Mouse (Mus musculus): ENCODE results near the gene Sobp.

Sobp gene

DNA sequence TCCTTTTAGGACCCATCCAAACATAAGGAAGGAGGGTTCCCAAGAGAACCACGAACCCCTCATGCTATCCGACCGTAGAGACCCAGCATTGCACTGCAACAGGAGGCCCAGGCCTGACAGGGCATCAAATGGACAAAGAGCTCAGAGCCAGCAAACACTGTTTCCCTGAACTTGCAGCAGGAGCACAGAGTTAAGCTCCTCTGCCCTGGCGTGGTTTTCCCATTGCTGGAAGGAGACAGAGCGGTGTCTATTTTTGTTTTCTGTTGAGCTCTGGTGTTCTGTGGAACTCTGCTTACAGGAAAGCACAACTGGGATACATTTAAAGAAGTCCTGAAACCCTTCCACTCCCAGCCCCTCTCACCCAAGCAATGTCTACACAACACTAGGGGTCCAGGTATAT is 15.0 kb downstream of the Sobp start:
- no peak for DNase-seq (ENCODE audit: low spot score in 2 of 2)

GRCm38 (mm10) chr10:43158917-43159316 is 15.4 kb downstream of the Sobp start:
- DNase-seq (ENCODE audit: low spot score in 2 of 2): no peak

DNA sequence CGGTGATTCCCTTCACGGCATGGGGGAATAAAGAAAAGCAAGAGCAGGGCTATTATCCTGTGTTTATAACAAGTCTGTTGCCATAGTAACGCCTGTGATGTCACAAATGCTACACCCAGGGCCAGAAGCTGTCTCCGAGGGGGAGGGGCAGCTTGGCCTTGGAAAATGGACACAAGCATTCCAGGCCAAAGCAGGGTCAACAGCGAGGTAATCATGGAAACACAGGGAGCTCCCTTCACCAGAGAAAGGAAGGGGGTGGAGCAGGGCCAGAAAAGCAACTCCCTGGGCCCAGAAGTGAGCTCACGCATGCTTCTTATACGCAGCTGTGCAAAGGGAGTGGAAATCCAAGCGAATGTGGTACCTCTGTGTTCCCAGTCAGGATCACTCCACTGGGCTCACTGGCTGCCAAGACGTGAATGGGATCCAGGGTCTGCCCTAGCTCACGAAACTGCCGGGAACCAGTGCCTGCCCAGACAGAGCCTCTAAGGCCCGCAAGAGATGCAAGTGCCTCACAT is 19.2 kb downstream of the Sobp start:
- peak; percentile 65 to 72 for DNase-seq (ENCODE audit: low spot score in 2 of 2)

DNA sequence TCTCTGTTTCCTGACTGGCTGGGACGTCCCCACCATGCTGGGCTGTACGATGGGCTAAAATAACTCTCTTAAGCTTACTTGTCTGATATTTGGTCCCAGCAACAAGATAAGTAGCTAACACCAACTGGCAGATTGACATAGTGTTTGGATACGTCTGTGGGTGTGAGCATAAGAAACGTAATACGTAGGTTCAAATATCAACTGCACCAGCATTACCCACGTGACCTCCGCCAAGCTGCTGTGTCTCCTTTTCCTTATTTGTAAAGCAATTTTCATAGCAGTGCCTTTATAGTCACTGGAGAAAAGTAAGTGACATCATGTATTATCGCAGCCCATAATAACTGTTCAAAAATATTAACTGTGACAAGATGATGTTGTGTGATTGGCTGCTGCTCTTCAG is 21.7 kb downstream of the Sobp start:
- no peak for DNase-seq (ENCODE audit: low spot score in 2 of 2)

DNA sequence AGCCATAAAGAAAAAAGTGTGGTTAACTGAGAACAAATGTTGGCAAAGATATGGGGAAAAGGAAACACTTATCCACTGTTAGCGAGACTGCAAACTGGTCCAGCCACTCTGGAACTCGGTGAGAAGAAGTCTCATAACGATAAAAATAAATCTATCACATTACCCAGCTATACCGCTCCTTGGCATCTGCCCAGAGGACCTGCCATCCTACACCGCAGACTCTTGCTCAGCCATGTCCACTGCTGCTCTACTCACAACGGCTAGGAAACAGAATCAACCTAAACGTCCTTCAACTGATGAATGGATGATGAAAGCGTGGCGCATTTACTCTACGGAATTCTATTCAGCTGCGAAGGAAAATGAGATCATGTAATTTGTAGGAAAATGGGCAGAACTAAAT is 25.9 kb downstream of the Sobp start:
- no peak for DNase-seq (ENCODE audit: low spot score in 2 of 2)

- no peak for DNase-seq (ENCODE audit: low spot score in 2 of 2)
Observed at GRCm38 (mm10) chr10:43143173-43143572, 31.2 kb downstream of the Sobp start.

DNA sequence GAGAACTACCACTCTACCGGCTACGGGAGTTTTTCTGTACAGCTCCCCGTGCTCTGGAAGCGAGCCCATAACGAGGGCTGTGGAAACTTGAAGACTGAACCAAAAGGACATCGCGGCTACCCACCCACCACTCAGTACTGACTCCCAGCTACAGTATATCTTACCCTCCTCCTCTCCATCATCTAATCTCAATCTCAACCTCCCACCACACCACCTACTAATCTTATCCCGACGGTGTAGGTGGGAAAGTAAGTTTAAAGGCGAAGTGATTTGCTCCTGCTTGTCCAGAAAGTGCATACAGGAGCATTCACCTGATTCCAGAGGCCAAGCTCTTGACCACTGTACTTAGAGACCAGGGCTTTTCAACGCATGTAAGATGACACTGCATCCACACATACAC is 40.3 kb downstream of the Sobp start:
- DNase-seq (ENCODE audit: low spot score in 2 of 2): no peak

DNA sequence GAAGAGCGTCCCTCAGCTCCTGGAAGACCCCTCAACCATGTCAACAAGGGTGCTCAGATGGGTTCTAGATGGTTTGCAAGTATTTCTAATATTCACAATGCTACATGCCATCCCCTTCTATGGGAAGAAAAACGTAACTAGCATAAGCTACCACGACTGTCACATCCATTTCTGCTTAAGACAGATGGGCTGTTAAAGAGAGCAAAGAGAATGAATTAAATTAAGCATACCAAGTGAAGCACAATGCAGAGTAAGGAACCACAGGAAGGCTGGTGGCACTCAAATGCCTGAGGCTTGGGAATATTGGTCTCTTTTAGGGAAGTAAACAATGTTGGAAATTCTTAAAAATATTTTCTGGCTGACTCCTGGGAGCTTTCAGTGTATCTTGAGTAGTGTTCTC is 45.6 kb downstream of the Sobp start:
- DNase-seq (ENCODE audit: low spot score in 2 of 2): no peak

DNA sequence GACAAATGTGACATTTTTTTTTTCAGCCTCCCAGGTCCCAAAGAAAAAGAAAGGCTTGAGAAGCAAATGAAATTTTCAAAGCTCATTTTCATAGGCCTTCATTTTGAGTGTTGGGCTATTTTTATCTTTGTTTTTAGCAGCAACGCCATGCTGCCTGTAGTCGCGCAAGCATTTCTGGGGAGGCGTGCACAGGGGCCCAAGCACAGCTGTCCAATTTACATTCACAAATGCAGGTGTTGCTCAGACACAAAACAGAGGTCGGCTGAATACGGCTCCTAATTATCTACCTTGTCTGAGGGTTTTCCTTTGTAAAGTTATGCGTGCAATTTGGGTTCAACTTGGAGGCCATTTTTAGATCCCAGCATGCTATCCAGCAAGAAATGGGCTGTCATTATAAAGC is 49.8 kb downstream of the Sobp start:
- no peak for DNase-seq (ENCODE audit: low spot score in 2 of 2)

DNA sequence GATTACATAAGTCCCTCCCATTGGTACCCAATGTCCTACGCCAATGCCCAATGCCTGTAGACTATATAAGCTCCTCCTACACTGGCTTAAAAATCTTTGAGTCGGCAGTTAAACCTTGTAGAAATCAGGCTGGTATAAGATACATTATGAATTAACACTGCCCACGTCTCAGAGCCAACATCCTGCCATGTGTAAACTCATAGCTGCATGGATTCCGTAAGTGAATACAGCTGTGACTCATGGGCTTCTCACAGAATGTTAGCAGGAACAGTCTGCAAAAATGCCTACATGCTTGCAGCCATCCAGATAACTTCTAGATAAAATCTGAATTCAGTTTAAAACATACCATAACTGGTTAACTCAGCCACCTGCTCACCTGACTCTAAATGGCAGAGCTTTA is 50.2 kb downstream of the Sobp start:
- no peak for DNase-seq (ENCODE audit: low spot score in 2 of 2)

GRCm38 (mm10) chr10:43123422-43123821 is 50.9 kb downstream of the Sobp start:
- no peak for DNase-seq (ENCODE audit: low spot score in 2 of 2)

DNA sequence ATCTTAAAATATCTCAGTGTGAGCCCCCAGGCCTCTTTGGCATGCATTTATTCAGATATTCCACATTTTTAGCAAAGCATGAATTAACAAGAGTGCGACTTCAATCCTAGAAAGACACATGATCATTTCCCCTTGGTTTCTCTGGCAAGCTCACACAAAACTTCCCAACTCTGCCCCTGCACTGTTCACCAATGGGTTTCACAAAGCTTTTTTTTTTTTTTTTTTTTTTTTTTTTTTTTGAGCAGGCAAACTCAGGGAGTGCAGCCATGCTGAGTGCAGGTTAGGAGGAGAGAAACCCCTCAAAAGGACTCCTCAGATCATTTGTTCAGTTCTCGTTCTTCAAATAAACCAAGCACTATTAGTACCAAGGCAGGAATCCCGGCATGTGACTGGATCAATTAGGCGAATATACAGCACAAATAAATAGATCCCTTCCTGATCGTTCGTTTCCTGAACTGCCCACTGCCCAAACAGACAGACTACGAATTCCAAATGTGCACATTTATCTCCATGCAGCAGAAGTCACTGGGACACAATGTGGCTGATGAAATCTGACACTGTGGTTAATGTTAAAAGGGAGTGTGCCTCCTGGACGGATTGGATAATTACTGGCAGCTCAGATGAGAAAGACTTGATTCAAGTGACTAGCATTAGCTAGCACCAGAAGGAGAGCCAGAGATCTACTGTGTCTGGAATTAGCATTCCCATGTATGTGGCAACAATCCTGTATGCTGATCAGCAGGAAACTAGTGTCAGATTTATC is 53.5 kb downstream of the Sobp start:
- DNase-seq (ENCODE audit: low spot score in 2 of 2): no peak

GRCm38 (mm10) chr10:43116083-43116927 is 58.0 kb downstream of the Sobp start:
- no peak for DNase-seq (ENCODE audit: low spot score in 2 of 2)

GRCm38 (mm10) chr10:43112296-43112695 is 62.0 kb downstream of the Sobp start:
- no peak for DNase-seq (ENCODE audit: low spot score in 2 of 2)

DNA sequence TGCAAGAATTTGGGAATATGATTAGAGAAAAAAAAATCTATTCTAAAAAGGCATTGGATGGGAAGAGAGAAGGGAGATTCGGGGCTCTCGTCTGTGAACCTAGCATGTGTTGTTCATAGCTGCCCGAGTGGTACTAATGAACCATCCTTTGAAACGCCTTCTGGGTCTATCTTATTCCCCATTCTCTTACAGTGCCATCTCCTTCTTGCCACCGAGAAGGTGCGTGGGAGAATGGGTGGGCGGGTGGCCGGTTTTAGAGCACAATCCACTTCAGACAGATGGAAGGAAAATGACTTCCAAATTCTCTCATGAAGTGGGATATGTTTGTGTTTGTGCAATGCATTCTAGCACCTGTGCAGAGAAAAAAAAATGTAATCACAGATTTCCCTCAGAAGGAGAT is 67.7 kb downstream of the Sobp start:
- peak; percentile 71 to 86 for DNase-seq (ENCODE audit: low spot score in 2 of 2)

DNA sequence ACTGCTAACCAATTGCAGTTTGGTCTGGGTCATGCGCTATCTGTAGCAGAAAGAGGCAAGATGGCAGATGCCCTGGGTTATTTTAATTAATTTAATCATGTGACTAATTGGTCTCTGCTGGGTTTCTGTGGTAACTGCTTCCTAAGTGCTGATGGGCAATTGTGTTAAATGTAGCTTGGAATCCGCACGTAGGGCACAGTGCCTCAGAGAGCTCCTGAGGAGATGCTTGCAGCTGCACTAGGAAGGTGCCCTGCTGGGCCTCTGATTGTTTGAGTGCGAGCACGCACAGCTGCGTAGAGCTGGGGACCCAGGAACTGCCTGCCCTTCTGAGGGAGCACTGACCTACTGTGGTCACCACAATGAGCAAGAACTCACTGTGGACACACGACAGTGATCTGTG is 68.1 kb downstream of the Sobp start:
- DNase-seq (ENCODE audit: low spot score in 2 of 2): peak in 1 of 2 experiments; percentile 61

DNA sequence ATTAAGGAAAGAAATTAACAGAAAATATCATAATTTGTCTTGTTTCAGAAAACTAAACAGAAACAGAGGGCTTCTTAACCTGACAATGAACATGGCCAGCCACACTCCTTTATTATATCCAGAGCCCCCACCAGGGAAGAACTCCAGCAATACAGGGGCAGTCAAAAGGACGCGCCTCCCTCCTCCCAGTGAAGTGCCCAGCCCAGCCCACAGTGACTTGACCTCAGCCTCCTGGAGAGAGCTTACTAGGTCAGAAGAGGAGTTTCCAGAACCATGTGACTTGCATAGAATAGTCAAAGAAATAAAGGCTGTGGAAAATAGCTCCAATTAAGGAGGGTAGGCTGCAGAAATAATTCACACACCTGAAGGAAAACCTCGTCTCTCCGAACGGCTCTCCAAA is 73.8 kb downstream of the Sobp start:
- no peak for DNase-seq (ENCODE audit: low spot score in 2 of 2)

DNA sequence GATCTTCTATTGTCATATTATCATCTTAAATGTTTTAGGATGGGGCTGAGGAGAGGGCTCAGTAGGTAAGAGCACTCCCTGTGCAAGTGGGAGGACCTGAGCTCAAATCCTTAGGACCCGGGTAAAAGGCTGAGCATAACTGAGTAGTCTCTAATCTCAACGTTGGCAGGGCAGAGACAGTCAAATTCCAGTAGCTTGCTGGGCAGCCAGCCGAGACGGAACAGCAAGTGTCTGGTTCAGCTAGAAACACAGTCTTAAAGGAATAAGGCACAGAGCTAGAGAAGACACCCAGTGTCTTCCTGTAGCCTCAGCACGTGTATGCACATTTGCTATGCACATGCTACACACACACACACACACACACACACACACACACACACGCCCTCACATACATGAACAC is 75.1 kb downstream of the Sobp start:
- DNase-seq (ENCODE audit: low spot score in 2 of 2): peak; percentile 63 to 64

DNA sequence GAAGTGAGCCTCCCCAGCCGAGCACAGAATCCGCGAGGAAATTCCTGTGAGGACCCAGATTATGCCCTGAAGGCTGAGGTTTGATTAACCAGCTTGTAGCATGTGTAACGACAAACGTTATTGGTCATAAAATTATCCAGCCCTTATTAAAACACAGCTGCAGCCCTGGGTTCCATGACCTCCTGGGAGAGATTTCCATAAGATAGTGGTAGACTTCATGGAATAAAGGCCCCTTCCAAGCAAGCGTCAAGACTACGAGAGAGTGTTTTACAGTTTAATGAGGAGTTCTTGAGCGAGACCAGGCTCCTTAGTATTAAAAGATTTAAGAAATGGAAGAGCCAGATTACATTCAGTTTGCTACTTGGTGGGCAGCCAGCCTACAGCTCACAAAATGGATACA is 76.6 kb downstream of the Sobp start:
- DNase-seq (ENCODE audit: low spot score in 2 of 2): no peak

GRCm38 (mm10) chr10:43096614-43097013 is 77.7 kb downstream of the Sobp start:
- no peak for DNase-seq (ENCODE audit: low spot score in 2 of 2)

DNA sequence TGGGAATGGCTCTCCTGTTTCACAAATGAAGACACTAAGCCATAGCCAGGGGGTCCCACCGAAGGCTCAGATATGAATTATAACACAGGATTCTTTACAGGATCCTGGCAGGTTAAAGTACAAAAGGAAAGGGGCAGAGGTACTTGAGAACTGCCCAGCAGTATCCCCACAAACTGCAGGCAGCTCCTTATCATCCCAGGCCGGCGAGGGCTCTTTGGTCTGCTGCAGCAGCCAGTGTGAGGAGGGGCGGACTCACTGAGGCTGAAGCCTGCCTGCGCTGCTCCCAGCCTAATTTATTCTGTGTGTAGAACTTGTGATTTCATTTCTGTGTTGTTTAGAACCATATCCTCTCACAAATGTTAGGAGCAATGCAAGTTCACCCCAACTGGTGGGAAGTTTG is 79.8 kb downstream of the Sobp start:
- DNase-seq (ENCODE audit: low spot score in 2 of 2): no peak

GRCm38 (mm10) chr10:43093440-43093839 is 80.9 kb downstream of the Sobp start:
- peak; percentile 54 to 64 for DNase-seq (ENCODE audit: low spot score in 2 of 2)

DNA sequence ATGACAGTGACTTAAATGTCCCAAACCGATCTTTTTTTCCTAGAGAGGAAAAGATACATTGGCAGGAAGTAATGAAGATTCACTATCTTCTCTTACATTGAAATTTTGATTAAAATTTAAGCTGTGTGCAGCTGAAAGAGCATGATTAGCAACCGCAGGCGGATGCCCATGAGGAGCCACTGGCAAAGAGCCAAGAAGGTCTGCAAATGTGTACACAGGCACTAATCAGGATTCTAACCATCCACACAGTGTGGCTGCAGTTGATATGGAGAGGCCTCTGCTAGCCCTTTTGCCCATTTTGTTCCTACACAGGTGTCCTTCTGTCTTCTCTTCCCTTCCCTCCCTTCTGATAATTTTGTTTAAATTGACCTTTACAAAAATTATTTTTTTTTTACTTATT is 84.3 kb downstream of the Sobp start:
- peak in 1 of 2 experiments; percentile 47 for DNase-seq (ENCODE audit: low spot score in 2 of 2)
